Mouse (Mus musculus) neural tube, embryonic 11.5 days (tissue): ENCODE results near the gene Pygl. TPM values are rescaled to one million over a fixed set of nuclear protein-coding genes. Genes with fewer than 3 reads are reported as not detected.
A peak's percentile ranks its signal among the peaks of the same experiment; 100 is the strongest.

Experiments used
- ATAC-seq: fragments of 200-750 bp; cut with Nextera tagmentation; 2 replicates; pipeline ENCODE4 v1.8.0; 2017; ENCODE audit warnings: moderate number of reproducible peaks, mild to moderate bottlenecking, moderate TSS enrichment, moderate library complexity; ENCODE audit not compliant: insufficient read depth, low FRiP score, low TSS enrichment
- DNase-seq: peaks from one replicate; pipeline ENCODE4 v3.0.0-alpha.2; 2015; ENCODE audit warnings: low spot score
- H3K27ac ChIP-seq: fragments of 300-500 bp; sonication (generic); 2 replicates; pipeline ENCODE4 v1.5.1; 2014; ENCODE audit warnings: low read depth, mild to moderate bottlenecking, low read length
- H3K27me3 ChIP-seq: fragments of 300-500 bp; sonication (generic); 2 replicates; pipeline ENCODE4 v1.6.1; 2014; ENCODE audit warnings: mild to moderate bottlenecking, low read length, mixed read lengths; ENCODE audit not compliant: control insufficient read depth, insufficient read depth
- H3K36me3 ChIP-seq: fragments of 300-500 bp; sonication (generic); 2 replicates; pipeline ENCODE4 v1.6.1; 2014; ENCODE audit warnings: mild to moderate bottlenecking, low read length, moderate library complexity, mixed read lengths; ENCODE audit not compliant: control insufficient read depth, insufficient read depth
- H3K4me1 ChIP-seq: fragments of 300-500 bp; sonication (generic); 2 replicates; pipeline ENCODE4 v1.6.1; 2014; ENCODE audit warnings: low read length, mixed read lengths; ENCODE audit not compliant: control insufficient read depth, insufficient read depth
- H3K4me2 ChIP-seq: fragments of 300-500 bp; sonication (generic); 2 replicates; pipeline ENCODE4 v1.6.1; 2014; ENCODE audit warnings: low read depth, mild to moderate bottlenecking, moderate library complexity
- H3K4me3 ChIP-seq: fragments of 300-500 bp; sonication (generic); 2 replicates; pipeline ENCODE4 v1.5.1; 2014; ENCODE audit warnings: low read depth, low read length
- H3K9ac ChIP-seq: fragments of 300-500 bp; sonication (generic); 2 replicates; pipeline ENCODE4 v1.6.1; 2014; ENCODE audit warnings: mild to moderate bottlenecking, low read length
- H3K9me3 ChIP-seq: fragments of 300-500 bp; sonication (generic); 2 replicates; pipeline ENCODE4 v1.6.1; 2016; ENCODE audit warnings: low read length; ENCODE audit not compliant: control insufficient read depth
- WGBS: fragments of 180-500 bp; shearing (Covaris S2); extraction: QIAGEN DNeasy Blood & Tissue Kit; methylation state at CpG from one replicate; pipeline ENCODE4 v1.1.7; 2014; 5-methylcytosine and 5-hydroxymethylcytosine counted together
- polyA plus RNA-seq: library from polyadenylated mRNA; unstranded; fragments of >200 nt; fragmentation: Nextera tagmentation; extraction: Ambion mirVana; gene quantifications from 2 replicates; pipeline ENCODE4 v1.2.1, GENCODE M21; 2014

Pygl gene
- polyA plus RNA-seq, 1 experiment from 2014 or later: 7.4 TPM

DNA sequence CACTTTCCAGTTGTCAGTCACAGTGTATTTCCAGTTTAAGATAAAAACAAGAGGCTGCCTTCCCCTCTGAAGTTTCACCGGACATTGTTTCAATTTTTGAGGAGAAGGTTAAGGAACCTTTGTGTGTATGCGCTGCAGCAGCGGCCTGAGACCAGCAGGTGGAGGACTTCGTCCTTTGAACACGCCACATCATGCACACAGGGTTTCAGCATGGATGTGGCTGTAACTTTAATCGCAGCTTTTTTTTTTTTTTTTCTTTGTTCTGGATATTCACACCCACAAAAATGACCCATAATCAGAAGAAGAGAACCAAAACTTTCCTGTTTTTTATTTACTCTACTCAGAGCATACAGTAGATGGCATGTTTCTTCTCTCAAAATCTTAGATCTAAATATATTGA is 3.1 kb upstream of the Pygl start:
- no peaks in the 10 kb centered on the region for H3K36me3 ChIP-seq
- H3K4me3 ChIP-seq: no peak overlapping the region
- no peak overlapping the region for H3K27ac ChIP-seq
- H3K27me3 ChIP-seq: no peaks in the 10 kb centered on the region
- 0 out of 2 replicates have a peak, but pooled peaks cover 4% of the 10 kb centered on the region for H3K4me1 ChIP-seq
- no peak overlapping the region for H3K9ac ChIP-seq
- WGBS: 37% methylated on average over 6 of the region's 6 CpGs
- no peaks in the 10 kb centered on the region for H3K9me3 ChIP-seq
- ATAC-seq (peak; percentile 29; the same call in 1 of the 2 replicates), DNase-seq (peak; percentile 78)
- H3K4me2 ChIP-seq: no peak overlapping the region

- 0 out of 2 replicates have a peak, but pooled peaks cover 4% of the 10 kb centered on the region for H3K4me1 ChIP-seq
- DNase-seq (no peak), ATAC-seq (no peak)
- WGBS: 89% methylated on average over 6 of the region's 6 CpGs
- H3K9me3 ChIP-seq: no peaks in the 10 kb centered on the region
- H3K9ac ChIP-seq: no peak overlapping the region
- H3K27ac ChIP-seq: no peak overlapping the region
- H3K4me2 ChIP-seq: no peak overlapping the region
- H3K4me3 ChIP-seq: no peak overlapping the region
- no peaks in the 10 kb centered on the region for H3K36me3 ChIP-seq
- no peaks in the 10 kb centered on the region for H3K27me3 ChIP-seq
Measured at GRCm38 (mm10) chr12:70233637-70234315, 2.5 kb upstream of the Pygl start.

DNA sequence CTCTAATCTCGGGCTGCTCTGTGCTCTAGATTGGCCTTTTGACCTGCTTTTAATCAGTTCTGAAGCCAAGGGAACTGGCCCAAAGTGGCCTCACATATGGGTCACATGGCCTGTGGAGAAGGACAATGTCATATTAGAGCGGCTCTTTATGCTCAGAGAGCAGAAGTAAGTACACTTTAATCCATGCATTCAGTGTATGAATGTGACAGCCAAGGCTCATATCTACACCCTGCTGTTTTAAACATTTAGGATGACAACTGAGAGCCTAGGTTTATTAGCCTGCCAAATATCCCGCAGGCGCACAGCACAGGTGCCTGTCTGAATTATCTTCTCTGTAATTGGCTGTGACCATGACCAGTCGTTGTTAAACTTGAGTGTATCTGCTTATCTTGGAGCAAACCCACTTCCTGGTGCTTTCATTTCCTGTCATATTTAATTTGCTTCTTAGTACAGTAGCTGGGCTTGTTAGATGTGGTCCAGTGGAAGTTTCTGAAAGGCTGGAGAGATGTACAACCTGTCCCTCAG is 794 bp upstream of the Pygl start:
- 59% methylated on average over 5 of the region's 5 CpGs for WGBS
- ATAC-seq (no peak), DNase-seq (no peak)
- Histone ChIP-seq H3K27me3 (no peaks in the 10 kb centered on the region), H3K4me1 (peaks cover 12% of the 10 kb centered on the region), H3K4me2 (no peak overlapping the region), H3K27ac (no peak overlapping the region), H3K9ac (no peak overlapping the region), H3K4me3 (no peak overlapping the region), H3K36me3 (no peaks in the 10 kb centered on the region), H3K9me3 (no peaks in the 10 kb centered on the region)

DNA sequence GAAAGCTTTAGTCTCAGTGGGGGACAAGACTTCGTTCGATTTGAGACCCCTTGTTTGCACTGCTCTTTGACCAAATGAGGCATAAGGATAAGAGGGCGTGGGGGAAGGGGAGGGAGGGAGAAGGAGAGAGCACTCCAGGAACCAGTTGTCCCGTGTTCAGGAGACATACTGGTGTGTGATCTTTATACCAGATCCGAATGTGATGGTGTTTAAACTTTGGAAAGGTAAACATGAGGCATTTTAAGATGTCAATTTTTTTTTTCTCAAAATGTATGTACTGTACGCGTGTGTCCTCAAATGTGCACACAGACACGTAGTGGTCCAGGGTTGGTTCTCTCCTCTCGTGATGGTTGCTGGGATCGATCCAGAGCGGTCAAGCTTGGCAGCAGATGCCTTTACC is 3.1 kb downstream of the Pygl start:
- ATAC-seq (no peak), DNase-seq (no peak)
- Histone ChIP-seq H3K27ac (no peak overlapping the region), H3K4me1 (peaks cover 8% of the 10 kb centered on the region), H3K27me3 (no peaks in the 10 kb centered on the region), H3K9ac (no peak overlapping the region), H3K4me2 (peak overlapping the region; percentile 90; the same call in 1 of the 2 replicates), H3K4me3 (no peak overlapping the region; the same call in 1 of the 2 replicates), H3K9me3 (no peaks in the 10 kb centered on the region), H3K36me3 (no peaks in the 10 kb centered on the region)
- 66% methylated on average over 11 of the region's 11 CpGs for WGBS

DNA sequence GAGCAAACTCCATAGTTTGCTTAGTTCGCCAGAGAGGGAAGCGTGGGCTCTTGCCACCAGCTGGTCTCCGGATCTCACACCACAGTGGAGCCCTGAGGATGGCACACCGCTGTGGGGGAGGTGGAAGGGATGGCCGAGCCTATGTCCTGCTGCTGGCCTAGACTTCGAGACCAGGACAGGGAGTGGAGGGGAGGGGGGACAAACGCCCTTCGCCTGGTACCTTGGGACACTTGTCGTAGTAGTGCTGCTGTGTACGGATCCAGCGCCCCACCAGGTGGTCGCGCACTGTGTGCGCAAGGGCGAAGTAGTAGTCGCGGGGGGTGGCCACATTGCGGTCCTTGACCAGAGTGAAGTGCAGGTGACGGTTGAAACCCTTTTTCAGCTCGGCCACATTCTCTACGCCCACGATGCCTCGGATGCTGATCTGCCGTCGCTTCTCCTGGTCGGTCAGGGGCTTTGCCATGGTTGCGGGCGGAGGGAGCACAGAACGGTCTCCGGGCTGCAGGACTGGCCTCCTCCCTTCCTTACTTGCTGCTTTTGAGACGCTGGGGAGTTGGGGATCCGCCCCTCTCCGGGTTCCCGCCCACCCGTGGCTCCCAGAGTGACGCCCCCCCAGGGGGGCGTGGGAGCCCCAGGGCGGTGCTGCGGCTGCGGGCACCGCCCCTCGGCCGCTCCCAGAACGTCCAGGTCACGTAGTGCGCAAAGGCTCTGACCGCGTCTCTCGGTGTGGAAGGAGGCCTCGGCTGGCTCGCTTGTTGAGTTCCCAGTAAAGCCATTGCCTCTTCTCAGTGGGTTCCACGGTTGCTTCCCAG is 4.0 kb downstream of the Pygl start:
- Histone ChIP-seq H3K27me3 (no peaks in the 10 kb centered on the region), H3K36me3 (no peaks in the 10 kb centered on the region), H3K4me1 (peaks cover 8% of the 10 kb centered on the region), H3K4me3 (peak overlapping the region; percentile 41), H3K4me2 (peak overlapping the region; percentile 90), H3K9me3 (no peaks in the 10 kb centered on the region), H3K27ac (no peak overlapping the region), H3K9ac (peak overlapping the region; percentile 57)
- peak; percentile 75 for ATAC-seq
- peak; percentile 68 for DNase-seq
- under 1% methylated on average over 52 of the region's 52 CpGs for WGBS

GRCm38 (mm10) chr12:70226655-70227054 is 4.6 kb downstream of the Pygl start:
- 33% methylated on average over 5 of the region's 5 CpGs for WGBS
- DNase-seq: no peak
- Histone ChIP-seq H3K4me3 (peak overlapping the region; percentile 41; the same call in 1 of the 2 replicates), H3K9me3 (no peaks in the 10 kb centered on the region), H3K9ac (peak overlapping the region; percentile 57; the same call in 1 of the 2 replicates), H3K36me3 (no peaks in the 10 kb centered on the region), H3K27me3 (no peaks in the 10 kb centered on the region), H3K27ac (no peak overlapping the region), H3K4me2 (peak overlapping the region; percentile 90), H3K4me1 (peaks cover 8% of the 10 kb centered on the region)
- no peak for ATAC-seq

GRCm38 (mm10) chr12:70223331-70223730 is 8.0 kb downstream of the Pygl start:
- H3K4me3 ChIP-seq: no peak overlapping the region
- DNase-seq: no peak
- H3K4me2 ChIP-seq: no peak overlapping the region
- no peaks in the 10 kb centered on the region for H3K27me3 ChIP-seq
- H3K9me3 ChIP-seq: no peaks in the 10 kb centered on the region
- WGBS: 77% methylated on average over 4 of the region's 4 CpGs
- H3K4me1 ChIP-seq: peaks cover 8% of the 10 kb centered on the region
- no peak for ATAC-seq
- H3K9ac ChIP-seq: no peak overlapping the region
- no peak overlapping the region for H3K27ac ChIP-seq
- no peaks in the 10 kb centered on the region for H3K36me3 ChIP-seq

- Histone ChIP-seq H3K27ac (no peak overlapping the region), H3K9ac (no peak overlapping the region), H3K4me3 (no peak overlapping the region), H3K4me2 (no peak overlapping the region), H3K4me1 (no peaks in the 10 kb centered on the region), H3K27me3 (no peaks in the 10 kb centered on the region), H3K9me3 (no peaks in the 10 kb centered on the region), H3K36me3 (no peaks in the 10 kb centered on the region)
- WGBS: 83% methylated on average over 5 of the region's 5 CpGs
- no peak for DNase-seq
- ATAC-seq: no peak
Measured at GRCm38 (mm10) chr12:70221425-70221824, 9.9 kb downstream of the Pygl start.
